Mouse (Mus musculus) cerebellum, postnatal 14 days (tissue): ENCODE results near the gene Poc1b.

ENCODE experiments used
- DNase-seq, 2 experiments: peaks; one replicate each; pipeline ENCODE4 v3.0.0; 2021; ENCODE audit warnings: mixed read lengths in 2 of 2

The Poc1b gene

GRCm38 (mm10) chr10:99115471-99116236, 8.8 kb downstream of the Poc1b start:
- DNase-seq, result no peak

- DNase-seq, result no peak
These were observed 9.4 kb downstream of the Poc1b start for GRCm38 (mm10) chr10:99116237-99116632.

DNA sequence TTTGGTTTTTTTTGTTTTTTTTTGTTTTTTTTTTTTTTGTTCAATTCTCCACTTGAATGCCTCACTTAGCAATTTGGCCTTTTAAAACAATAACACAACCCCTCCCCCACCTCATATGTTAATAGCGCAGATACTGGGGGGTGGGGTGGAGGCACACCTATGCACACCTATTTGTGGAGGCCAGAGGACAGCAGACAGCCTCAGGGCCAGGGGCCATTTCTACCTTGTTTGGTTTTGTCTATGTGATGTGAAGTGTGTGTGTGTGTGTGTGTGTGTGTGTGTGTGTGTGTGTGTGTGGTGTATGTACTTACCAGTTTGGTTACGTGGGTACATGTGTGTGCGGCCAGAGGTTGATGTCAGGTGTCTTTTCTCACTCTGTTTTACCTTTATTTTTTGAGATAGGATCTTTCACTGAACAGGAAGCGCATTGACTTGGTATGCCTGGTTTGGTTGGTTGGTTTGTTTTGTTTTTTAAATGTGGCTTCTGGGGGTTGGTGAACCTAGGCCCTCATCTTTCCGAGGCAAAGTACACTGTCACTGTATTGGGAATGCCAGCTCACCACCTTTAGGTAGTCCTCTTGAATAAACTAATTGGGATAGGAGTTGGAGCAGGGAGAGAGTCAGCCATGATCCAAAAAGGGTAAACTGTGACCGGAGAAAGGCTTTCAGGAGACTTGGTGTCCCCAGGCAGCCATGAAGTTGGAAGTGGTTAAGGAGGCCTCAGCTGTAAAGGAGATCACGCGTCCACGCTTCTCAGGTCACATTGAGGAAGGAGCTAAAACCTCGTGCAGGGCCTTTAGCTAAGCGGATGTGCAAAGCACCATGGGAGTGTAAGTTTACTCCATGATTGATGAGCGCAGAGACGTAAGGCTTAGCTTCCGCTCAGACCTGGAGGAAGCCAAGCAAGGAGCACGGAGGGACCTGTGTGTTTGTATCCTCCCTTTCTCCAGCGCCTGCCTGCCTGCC, 10.1 kb downstream of the Poc1b start:
- no peak for DNase-seq

DNA sequence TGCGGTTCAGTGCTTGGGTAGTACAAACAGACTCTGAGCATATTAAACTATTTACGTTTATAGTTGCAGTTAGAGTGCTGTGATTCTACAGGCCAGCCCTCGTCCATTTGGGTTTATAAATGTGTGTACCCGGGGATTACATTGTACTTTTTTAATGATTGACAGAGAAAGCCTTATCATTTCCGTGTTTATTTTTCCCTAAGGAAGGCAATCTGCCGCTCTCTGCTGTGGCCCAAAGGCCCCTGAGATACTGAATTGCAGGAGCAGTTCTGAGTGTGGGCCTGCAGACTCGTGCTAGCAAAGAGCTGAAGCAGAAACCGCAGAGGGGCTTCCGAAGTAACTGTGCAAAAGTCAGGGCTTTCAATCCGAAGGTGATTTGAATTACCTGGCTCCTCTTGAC, 11.0 kb downstream of the Poc1b start:
- DNase-seq, result no peak

- DNase-seq, result no peak
These were observed 11.9 kb downstream of the Poc1b start for GRCm38 (mm10) chr10:99118697-99119096.

GRCm38 (mm10) chr10:99119471-99119870, 12.6 kb downstream of the Poc1b start:
- DNase-seq, result no peak

- no peak for DNase-seq
These were observed 19.4 kb downstream of the Poc1b start, which contains the start of gene Phxr2 for GRCm38 (mm10) chr10:99126225-99126624. Gene Phxr2 (minus strand): TSS chr10:99126325.

DNA sequence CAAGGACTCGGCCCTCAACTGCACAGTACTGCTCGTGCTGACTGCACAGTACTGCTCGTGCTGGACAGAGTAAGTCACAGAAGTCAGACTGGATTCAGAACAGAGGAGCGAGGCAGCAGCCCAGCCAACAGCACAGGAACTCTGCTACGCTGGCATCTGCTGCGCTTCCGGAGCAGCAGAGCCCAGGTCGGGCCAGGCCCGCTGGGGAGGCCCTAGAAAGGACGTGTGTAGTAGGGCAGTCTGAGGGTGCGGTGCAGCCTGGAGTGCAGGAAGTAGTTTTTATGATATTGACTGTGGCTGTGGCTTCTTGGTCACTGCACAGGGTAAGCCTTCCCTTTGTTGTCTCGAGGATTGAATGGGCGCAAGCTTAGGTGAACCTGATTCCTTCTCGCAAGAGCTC, 20.1 kb downstream of the Poc1b start:
- no peak for DNase-seq

GRCm38 (mm10) chr10:99127691-99128261, 20.9 kb downstream of the Poc1b start:
- DNase-seq, result no peak

DNA sequence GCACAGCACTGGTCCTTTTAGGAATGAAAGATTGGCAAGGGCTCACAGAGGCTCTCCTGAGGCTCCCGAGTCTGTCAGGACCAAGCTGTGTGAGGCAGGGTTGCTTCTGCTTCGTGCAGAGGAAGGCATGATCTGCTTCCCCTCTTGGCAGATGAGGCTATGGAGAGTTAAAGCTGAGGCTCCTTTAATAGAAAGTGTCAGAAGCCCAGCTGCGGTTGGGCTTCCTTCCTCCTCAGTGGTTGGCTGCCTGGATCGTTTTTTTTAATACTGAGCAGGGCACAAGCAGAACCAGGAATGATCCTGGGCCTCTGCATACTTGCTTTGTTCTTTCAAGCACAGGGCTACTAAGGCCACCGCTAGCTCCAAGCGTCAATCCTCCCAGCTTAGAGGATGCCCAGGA, 23.8 kb downstream of the Poc1b start:
- no peak for DNase-seq

DNA sequence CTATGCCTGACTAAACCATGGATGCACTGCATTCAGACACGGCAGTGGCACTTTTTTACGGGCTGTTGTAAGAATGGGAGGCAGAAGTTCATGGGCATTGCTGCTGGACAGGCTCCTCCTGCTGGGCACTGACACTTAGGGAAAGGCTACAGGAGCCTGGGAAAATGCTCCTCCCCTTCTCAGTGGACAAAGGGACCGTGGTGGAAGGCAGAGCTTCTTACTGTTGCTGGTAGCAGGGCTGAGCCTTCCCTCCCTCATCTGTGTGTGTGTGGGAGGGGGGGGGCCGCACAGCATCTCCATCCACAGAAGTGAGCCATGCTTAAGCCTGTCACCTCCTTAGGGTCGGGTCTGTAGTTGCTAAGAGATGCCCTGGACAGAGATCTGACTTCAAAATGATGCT, 24.5 kb downstream of the Poc1b start:
- DNase-seq, result no peak

GRCm38 (mm10) chr10:99132189-99132588, 25.4 kb downstream of the Poc1b start:
- no peak for DNase-seq

DNA sequence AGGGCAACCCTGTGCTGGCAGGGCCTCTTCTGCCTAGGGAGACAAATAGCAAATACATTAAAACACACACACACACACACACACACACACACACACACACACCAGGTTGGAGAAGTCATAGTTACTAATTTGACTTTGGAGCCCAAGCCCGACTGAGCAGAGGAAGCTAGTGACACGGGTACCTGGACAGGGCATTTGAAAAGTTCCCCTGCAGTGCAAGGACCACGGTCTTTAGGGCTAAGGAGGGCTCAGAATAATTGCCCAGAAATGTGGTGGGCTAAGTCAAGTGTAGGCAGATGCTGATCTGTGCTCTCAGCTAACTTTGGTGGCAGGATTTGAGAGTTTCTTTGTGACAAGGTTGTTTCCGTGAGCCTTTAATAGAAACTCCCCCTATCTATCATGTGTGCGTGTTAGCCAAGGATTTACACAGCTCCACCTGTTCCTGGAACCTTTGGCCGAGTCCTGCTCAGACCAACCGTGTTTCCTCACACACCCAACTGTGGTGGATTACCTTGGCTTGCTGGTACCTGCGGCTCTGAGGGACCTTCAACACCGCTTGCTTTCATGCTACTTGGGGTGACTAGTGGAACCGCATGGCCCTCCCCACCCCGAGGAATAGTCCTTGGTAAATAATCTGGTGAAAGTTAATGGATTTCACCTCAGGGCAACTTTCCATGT, 25.9 kb downstream of the Poc1b start:
- peak in 1 of 2 experiments; percentile 27 for DNase-seq

- peak; percentile 24 to 29 for DNase-seq
These were observed 26.6 kb downstream of the Poc1b start for GRCm38 (mm10) chr10:99133321-99133875.

DNA sequence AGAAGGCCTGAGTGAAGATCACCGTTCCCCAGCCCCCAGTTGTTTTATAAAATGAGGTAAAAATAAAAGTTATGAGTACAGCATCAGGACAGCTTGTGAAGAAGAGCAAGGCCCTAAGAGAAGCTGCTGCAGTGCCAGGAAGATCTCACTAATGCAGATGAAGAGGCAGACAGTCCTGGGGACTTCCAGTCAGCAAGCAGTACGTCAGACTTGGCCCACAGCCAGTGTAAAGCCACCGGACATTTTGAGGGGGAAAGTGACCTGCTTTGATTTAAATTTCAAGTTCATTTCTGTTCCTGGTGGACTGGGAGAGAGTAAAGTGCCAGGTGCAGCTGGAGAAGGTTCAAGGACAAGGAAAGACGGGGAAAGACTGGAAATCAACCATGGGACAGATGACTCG, 29.5 kb downstream of the Poc1b start:
- DNase-seq, result peak; percentile 47 to 64

DNA sequence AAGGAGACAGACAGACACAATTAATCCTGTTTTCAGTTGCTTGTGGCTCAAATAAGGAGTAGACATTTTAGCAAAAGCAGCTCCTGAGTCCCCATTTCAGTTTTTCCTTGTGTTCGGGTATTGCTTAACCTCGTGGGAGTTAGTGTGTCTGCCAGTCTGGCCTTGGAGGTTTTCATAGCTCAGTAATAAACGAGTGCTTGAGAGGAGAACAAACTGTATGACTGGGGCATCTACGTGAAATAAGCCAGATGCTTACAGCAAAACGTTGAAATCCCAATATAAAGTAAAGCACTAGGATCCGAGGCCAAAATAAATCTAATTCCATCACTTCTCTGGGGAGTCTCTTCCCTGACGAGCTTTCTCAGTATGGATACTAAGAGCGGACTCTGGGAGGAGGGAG, 38.8 kb downstream of the Poc1b start:
- no peak for DNase-seq

GRCm38 (mm10) chr10:99146596-99146995, 39.8 kb downstream of the Poc1b start:
- DNase-seq, result no peak

- no peak for DNase-seq
These were observed 43.2 kb downstream of the Poc1b start for GRCm38 (mm10) chr10:99150016-99150415.

DNA sequence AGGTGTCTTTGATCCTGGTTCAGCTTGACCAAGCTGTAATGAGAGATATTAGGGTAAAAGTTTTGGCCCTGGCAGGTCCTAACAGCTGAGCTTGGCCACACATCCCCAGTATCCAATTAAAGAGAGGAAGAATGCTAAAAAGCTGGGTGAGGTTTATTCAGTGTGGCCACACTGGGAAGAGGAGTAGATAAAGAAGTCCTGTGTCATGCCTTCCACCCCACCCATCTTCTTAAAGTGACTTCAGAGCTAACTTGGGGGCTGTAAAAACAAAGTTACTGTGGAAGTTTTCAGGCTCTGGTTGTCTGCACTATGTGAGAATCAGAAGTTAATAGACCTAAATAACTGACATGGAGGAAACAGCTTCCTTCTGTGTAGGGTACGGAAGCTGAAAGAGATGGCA, 44.7 kb downstream of the Poc1b start:
- no peak for DNase-seq

GRCm38 (mm10) chr10:99152063-99152462, 45.2 kb downstream of the Poc1b start:
- DNase-seq, result peak in 1 of 2 experiments; percentile 62

GRCm38 (mm10) chr10:99154635-99155034, 47.8 kb downstream of the Poc1b start:
- DNase-seq, result no peak

DNA sequence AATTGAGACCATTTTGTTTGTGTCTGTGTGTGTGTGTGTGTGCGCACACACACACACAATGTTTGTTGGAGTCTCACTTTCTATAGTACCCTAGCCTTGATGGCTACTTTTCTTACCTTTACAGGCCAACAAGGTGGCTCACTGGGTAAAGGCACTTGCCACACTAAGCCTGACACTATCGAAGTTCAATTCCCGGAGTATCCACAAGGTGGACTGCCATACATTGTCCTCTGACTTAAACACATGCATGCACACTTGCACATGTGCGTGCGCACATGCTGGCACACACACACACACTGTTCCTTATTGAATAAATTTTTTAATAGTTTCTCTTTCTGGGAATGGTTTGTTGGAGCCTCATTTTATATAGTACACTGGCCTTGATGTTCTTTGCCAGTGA, 50.0 kb downstream of the Poc1b start:
- DNase-seq, result no peak
